Comparison of ENCODE assay signal across 8 mouse cellular contexts in the genomic region with DNA sequence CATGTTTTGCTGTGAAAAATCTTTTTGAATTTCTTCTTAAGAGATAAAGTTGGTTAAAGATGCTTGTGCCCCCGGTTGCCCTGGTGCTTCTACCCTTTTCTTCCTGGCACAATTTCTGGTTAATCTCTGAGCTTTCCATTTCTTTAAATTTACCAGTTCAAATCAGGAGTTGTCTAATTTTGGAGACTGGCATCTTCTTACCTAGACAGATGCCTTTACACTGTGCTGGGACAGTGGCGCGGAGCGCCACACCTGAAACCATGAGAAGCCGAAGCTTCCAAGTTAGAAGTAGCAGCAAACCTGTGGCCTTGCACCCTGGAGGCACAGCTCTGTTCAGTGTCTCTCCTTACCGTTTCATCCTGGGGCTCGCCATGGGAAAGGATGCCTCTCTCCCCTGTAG. TPM values are rescaled to one million over a fixed set of nuclear protein-coding genes. Genes with fewer than 3 reads are reported as not detected.
DNase-seq lines count a peak whose midpoint lies in the region; ATAC-seq and TF ChIP-seq lines count a peak whose summit lies in the region.

No protein-coding gene starts in this region.

- no peak for ATAC-seq in hindbrain, embryonic 11.5 days (ENCODE audit: low FRiP score)
- no peak for ATAC-seq in monocyte, adult 5-6 weeks (replicated peaks; ENCODE audit: insufficient number of reproducible peaks, low FRiP score, low TSS enrichment, poor library complexity, severe bottlenecking)

- intact Hi-C loops in heart, postnatal 25 days (cut with DNase I) = loop anchor here (5.0 kb wide), 1 partner anchor 216 kb away; the partner anchor contains the start of gene Mmd

- TF ChIP-seq CTCF in E14TG2a.4 (conservative IDR thresholded peaks at IDR 0.05; ENCODE audit: low read length) = no peak

- no peaks in the 10 kb centered on the region for H3K9me3 ChIP-seq in E14TG2a.4 (ENCODE audit: low read length)
- H3K9me3 ChIP-seq in hindbrain, embryonic 11.5 days (ENCODE audit: control insufficient read depth, low read length) = no peaks in the 10 kb centered on the region
- H3K9me3 ChIP-seq in midbrain, embryonic 10.5 days (replicated peaks) = no peaks in the 10 kb centered on the region

- H3K9ac ChIP-seq in hindbrain, embryonic 11.5 days (ENCODE audit: low read depth, low read length) = no peak overlapping the region

- WGBS in hindbrain, embryonic 11.5 days = 28% methylated on average over 7 of the region's 7 CpGs
- 24% methylated on average over 7 of the region's 7 CpGs for WGBS in midbrain, embryonic 10.5 days

- DNase-seq in heart, adult 11 months = peak; percentile 72
- no peak for DNase-seq in heart, postnatal 25 days (ENCODE audit: low spot score)
- no peak for DNase-seq in hindbrain, embryonic 11.5 days (ENCODE audit: low spot score)
- DNase-seq in midbrain, embryonic 10.5 days (ENCODE audit: low spot score) = no peak
- DNase-seq in thymus, postnatal 10 days (ENCODE audit: low spot score in 2 of 2) = no peak
- no peak for DNase-seq in cerebellum, adult 11-12 months

- peaks cover 57% of the 10 kb centered on the region for H3K27me3 ChIP-seq in E14TG2a.4 (ENCODE audit: insufficient read depth, low read length)
- peaks cover 12% of the 10 kb centered on the region; the same call in 1 of the 2 replicates for H3K27me3 ChIP-seq in hindbrain, embryonic 11.5 days (ENCODE audit: control insufficient read depth, insufficient read depth, low read length)
- H3K27me3 ChIP-seq in midbrain, embryonic 10.5 days (ENCODE audit: low read depth, poor library complexity, severe bottlenecking) = peaks cover 41% of the 10 kb centered on the region

- H3K27ac ChIP-seq in hindbrain, embryonic 11.5 days (ENCODE audit: low read depth, low read length) = no peak overlapping the region
- H3K27ac ChIP-seq in midbrain, embryonic 10.5 days (replicated peaks) = 0 out of 2 replicates have a peak overlapping the region, but pooled peaks have one; percentile 28

- peak overlapping the region; percentile 41; the same call in 1 of the 2 replicates for H3K4me3 ChIP-seq in E14TG2a.4 (replicated peaks; ENCODE audit: low read length)
- H3K4me3 ChIP-seq in hindbrain, embryonic 11.5 days (ENCODE audit: low read depth, low read length) = peak overlapping the region; percentile 21; the same call in 1 of the 2 replicates
- peak overlapping the region; percentile 46 for H3K4me3 ChIP-seq in midbrain, embryonic 10.5 days

- H3K36me3 ChIP-seq in E14TG2a.4 (ENCODE audit: insufficient read depth, low read length) = no peaks in the 10 kb centered on the region
- H3K36me3 ChIP-seq in hindbrain, embryonic 11.5 days (ENCODE audit: control insufficient read depth, insufficient read depth, low read length) = no peaks in the 10 kb centered on the region
- no peaks in the 10 kb centered on the region for H3K36me3 ChIP-seq in midbrain, embryonic 10.5 days

- H3K4me1 ChIP-seq in E14TG2a.4 (replicated peaks; ENCODE audit: low read depth, low read length) = peaks cover 24% of the 10 kb centered on the region
- H3K4me1 ChIP-seq in hindbrain, embryonic 11.5 days (replicated peaks; ENCODE audit: control insufficient read depth, insufficient read depth, low read length) = 0 out of 2 replicates have a peak, but pooled peaks cover 2% of the 10 kb centered on the region
- H3K4me1 ChIP-seq in midbrain, embryonic 10.5 days = peaks cover 43% of the 10 kb centered on the region

- H3K4me2 ChIP-seq in hindbrain, embryonic 11.5 days (replicated peaks; ENCODE audit: low read depth, low read length) = peak overlapping the region; percentile 36

RNA-seq across cellular contexts. Expression of gene Tmem100, which starts 0.9 kb away (rescaled TPM):
- total RNA-seq in heart, postnatal 25 days (2021) = 10 to 100 TPM; 16.9 to 23.8 TPM
- polyA plus RNA-seq in hindbrain, embryonic 11.5 days (2014; fragmentation: Nextera tagmentation; extraction: Ambion mirVana) = 6.0 and 6.6 TPM in 2 replicates
- 5.8 and 5.9 TPM in 2 replicates for polyA plus RNA-seq in midbrain, embryonic 10.5 days (2016; fragmentation: Nextera tagmentation; extraction: Ambion mirVana)
- not detected in 3 replicates for total RNA-seq in monocyte, adult 5-6 weeks (2017)

RNA-seq across cellular contexts. Expression of gene Pctp, which starts 28.4 kb away (rescaled TPM):
- total RNA-seq in heart, postnatal 25 days (2021) = 1 to 10 TPM; 4.0 TPM
- polyA plus RNA-seq in hindbrain, embryonic 11.5 days (2014; fragmentation: Nextera tagmentation; extraction: Ambion mirVana) = 5.1 and 6.2 TPM in 2 replicates
- 16.4 and 20.2 TPM in 2 replicates for polyA plus RNA-seq in midbrain, embryonic 10.5 days (2016; fragmentation: Nextera tagmentation; extraction: Ambion mirVana)
- total RNA-seq in monocyte, adult 5-6 weeks (2017) = 16.6 to 23.5 TPM (median 17.7 TPM) in 3 replicates

Comparison
In these comparisons a context has a peak if more than half of its experiments do, and no peak if none do; other contexts are left out.
1. RNA of gene Tmem100, which starts 0.9 kb away (total RNA-seq): 16.9 to 23.8 TPM in heart, postnatal 25 days; not detected in monocyte, adult 5-6 weeks; every median in the first group is over 10 times any median in the second.
2. Peak in every context shown above with its lines, with median percentiles within 50 percentile points of each other: H3K4me3 ChIP-seq.